Mouse (Mus musculus) testis, adult 2 months (tissue): ENCODE measurements at regions not wholly inside any gene's neighbourhood (a gene's known extent, or its start where the extent isn't known, plus 50 kb on each side); places are given as distances from the start of the nearest gene placed in this dataset.

Experiments
- CTCF ChIP-seq: fragments of 200-500 bp; IDR thresholded peaks from 2 replicates; pipeline ENCODE4 v1.5.1; 2012; ENCODE audit warnings: low read depth, mild to moderate bottlenecking, inconsistent platforms, low read length, moderate library complexity; ENCODE audit not compliant: control insufficient read depth, insufficient read depth, insufficient replicate concordance
- POLR2A ChIP-seq: fragments of 200-500 bp; IDR thresholded peaks from 2 replicates; pipeline ENCODE4 v1.6.1; 2012; ENCODE audit warnings: low read depth, mild to moderate bottlenecking, inconsistent platforms, low read length, moderate library complexity; ENCODE audit not compliant: control insufficient read depth

DNA sequence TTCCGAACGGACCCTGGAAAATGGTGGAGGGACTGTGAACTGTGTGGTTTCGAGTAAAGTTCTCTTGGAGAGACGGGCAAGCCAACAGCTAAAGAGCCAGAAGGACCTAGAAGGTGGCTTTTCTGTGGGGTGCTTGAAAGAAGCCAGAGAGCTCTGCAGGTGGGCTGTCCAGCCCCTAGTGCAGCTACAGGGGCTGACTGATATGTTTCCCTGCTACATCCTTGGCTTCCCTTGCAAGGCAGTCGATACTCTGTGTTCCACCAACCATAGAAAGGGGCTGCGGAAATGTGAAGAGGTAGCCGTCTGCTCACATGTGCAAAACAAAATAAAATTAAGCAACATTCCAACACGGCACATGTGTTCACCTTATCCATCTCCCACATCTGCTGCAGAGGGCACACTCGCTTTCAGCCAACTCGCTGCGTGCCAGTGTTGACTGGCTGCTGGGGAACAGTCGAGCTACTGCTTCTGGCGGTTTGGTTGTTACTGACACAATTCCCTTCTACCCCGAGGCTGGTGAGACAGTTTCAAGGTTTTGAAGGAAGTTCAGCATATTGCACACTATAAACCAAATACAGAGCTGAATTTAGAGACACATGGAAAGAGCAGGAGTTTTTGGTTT is 136.7 kb downstream of the Faxc start:
- TF ChIP-seq CTCF (no peak), POLR2A (no peak)
